Mouse (Mus musculus): ENCODE results near the gene BC049352. TPM values are rescaled to one million over a fixed set of nuclear protein-coding genes. Genes with fewer than 3 reads are reported as not detected.

The BC049352 gene
- polyA plus RNA-seq, 1 experiment, result not detected

DNA sequence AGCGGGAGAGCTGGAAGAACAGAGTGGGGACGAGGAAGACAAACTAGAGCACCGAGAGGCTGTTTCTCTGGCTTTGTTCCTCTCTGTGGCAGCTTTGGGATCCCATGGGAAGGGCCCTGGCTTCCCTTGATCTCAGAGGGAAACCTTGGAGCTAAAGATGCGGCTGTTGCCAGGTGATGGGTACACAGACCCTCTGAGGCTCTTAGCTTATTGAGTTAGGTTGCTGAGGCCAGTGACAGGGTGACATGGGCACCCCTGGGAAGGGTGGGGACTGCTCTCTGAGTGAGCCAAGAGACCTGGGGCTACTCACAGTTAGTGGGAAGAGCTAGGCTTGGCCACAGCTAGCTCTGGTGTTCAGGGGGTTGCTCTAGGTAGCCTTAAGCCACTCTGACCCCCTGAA, 13.7 kb downstream of the BC049352 start:
- Histone ChIP-seq H3ac (ENCODE audit: control insufficient read depth, insufficient read length, low read depth) (no peak overlapping the region), H3K4me3 (ENCODE audit: insufficient read depth, poor library complexity, severe bottlenecking) (no peak overlapping the region), H3K27me3 (ENCODE audit: control insufficient read depth, insufficient read depth, insufficient read length) (peaks cover 9% of the 10 kb centered on the region), H3K79me2 (ENCODE audit: control insufficient read depth, insufficient read depth) (no peaks in the 10 kb centered on the region), H3K36me3 (ENCODE audit: control insufficient read depth, insufficient read depth) (no peaks in the 10 kb centered on the region), H3K79me3 (ENCODE audit: low read depth) (no peaks in the 10 kb centered on the region)
- TF ChIP-seq MYOD1 (IDR thresholded peaks at IDR 0.05; ENCODE audit: control insufficient read depth, insufficient read length, low read depth), result no peak
- no peak for TF ChIP-seq MAX (IDR thresholded peaks at IDR 0.05)
- no peak for TF ChIP-seq CTCF (IDR thresholded peaks at IDR 0.05; ENCODE audit: control insufficient read depth, insufficient read depth, insufficient read length)
- TF ChIP-seq MYOG (IDR thresholded peaks at IDR 0.05; ENCODE audit: control insufficient read depth, extremely low read depth, insufficient read length), result no peak
- no peak for TF ChIP-seq CEBPB (IDR thresholded peaks at IDR 0.05; ENCODE audit: low read depth)
- no peak for TF ChIP-seq USF1 (IDR thresholded peaks at IDR 0.05; ENCODE audit: low read depth)

GRCm38 (mm10) chr9:45196125-45196830, 14.5 kb downstream of the BC049352 start:
- Histone ChIP-seq H3K79me3 (ENCODE audit: low read depth) (no peaks in the 10 kb centered on the region), H3K36me3 (ENCODE audit: control insufficient read depth, insufficient read depth) (no peaks in the 10 kb centered on the region)
- TF ChIP-seq MYOD1 (IDR thresholded peaks at IDR 0.05; ENCODE audit: control insufficient read depth, insufficient read length, low read depth) (no peak), FOSL1 (IDR thresholded peaks at IDR 0.05; ENCODE audit: insufficient read depth, low read length, poor library complexity, severe bottlenecking) (no peak), MAX (IDR thresholded peaks at IDR 0.05) (no peak), CEBPB (IDR thresholded peaks at IDR 0.05; ENCODE audit: low read depth) (no peak), USF1 (IDR thresholded peaks at IDR 0.05; ENCODE audit: low read depth) (no peak), CTCF (IDR thresholded peaks at IDR 0.05; ENCODE audit: control insufficient read depth, insufficient read depth, insufficient read length) (no peak), MYOG (IDR thresholded peaks at IDR 0.05; ENCODE audit: control insufficient read depth, extremely low read depth, insufficient read length) (no peak)

DNA sequence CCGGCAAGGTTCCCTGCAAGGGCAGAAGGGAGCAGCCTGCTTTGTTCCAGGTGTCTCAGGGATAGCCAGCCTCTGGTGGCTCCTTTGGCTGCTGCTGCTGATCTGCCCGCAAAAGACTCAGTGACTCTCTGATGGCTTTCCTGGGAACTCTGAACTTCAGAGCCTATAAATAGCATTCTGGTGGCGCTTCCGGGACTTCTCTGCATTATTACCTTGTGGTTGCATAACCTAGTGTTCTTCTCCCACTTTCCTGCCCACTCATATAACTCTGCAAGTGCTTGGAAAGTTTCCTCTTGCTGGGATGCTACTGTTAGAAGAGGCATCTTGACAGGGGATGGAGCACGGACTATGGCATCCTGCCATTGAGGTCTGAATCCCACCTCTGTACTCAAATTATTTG, 15.7 kb downstream of the BC049352 start:
- H3K27me3 ChIP-seq (ENCODE audit: control insufficient read depth, insufficient read depth, insufficient read length), result peaks cover 14% of the 10 kb centered on the region
- no peak for TF ChIP-seq FOSL1 (IDR thresholded peaks at IDR 0.05; ENCODE audit: insufficient read depth, low read length, poor library complexity, severe bottlenecking)
- TF ChIP-seq CTCF (IDR thresholded peaks at IDR 0.05; ENCODE audit: control insufficient read depth, insufficient read depth, insufficient read length), result no peak
- TF ChIP-seq USF1 (IDR thresholded peaks at IDR 0.05; ENCODE audit: low read depth), result no peak
- no peak for TF ChIP-seq MYOD1 (IDR thresholded peaks at IDR 0.05; ENCODE audit: control insufficient read depth, insufficient read length, low read depth)
- TF ChIP-seq MYOG (IDR thresholded peaks at IDR 0.05; ENCODE audit: control insufficient read depth, extremely low read depth, insufficient read length), result no peak
- TF ChIP-seq CEBPB (IDR thresholded peaks at IDR 0.05; ENCODE audit: low read depth), result no peak
- TF ChIP-seq MAX (IDR thresholded peaks at IDR 0.05), result no peak

More at GRCm38 (mm10) chr9:45196125-45196830, 14.5 kb downstream of the BC049352 start:
- Histone ChIP-seq H3K27me3 (ENCODE audit: control insufficient read depth, insufficient read depth, insufficient read length) (peaks cover 9% of the 10 kb centered on the region), H3ac (ENCODE audit: control insufficient read depth, insufficient read length, low read depth) (no peak overlapping the region), H3K4me3 (ENCODE audit: insufficient read depth, poor library complexity, severe bottlenecking) (no peak overlapping the region), H3K79me2 (ENCODE audit: control insufficient read depth, insufficient read depth) (no peaks in the 10 kb centered on the region)

GRCm38 (mm10) chr9:45201319-45201947, 19.6 kb downstream of the BC049352 start:
- Histone ChIP-seq H3K27me3 (ENCODE audit: control insufficient read depth, insufficient read depth, insufficient read length) (peaks cover 11% of the 10 kb centered on the region), H3ac (ENCODE audit: control insufficient read depth, insufficient read length, low read depth) (no peak overlapping the region), H3K4me3 (ENCODE audit: insufficient read depth, poor library complexity, severe bottlenecking) (no peak overlapping the region), H3K79me2 (ENCODE audit: control insufficient read depth, insufficient read depth) (no peaks in the 10 kb centered on the region), H3K36me3 (ENCODE audit: control insufficient read depth, insufficient read depth) (no peaks in the 10 kb centered on the region), H3K79me3 (ENCODE audit: low read depth) (no peaks in the 10 kb centered on the region)
- no peak for TF ChIP-seq CTCF (IDR thresholded peaks at IDR 0.05; ENCODE audit: control insufficient read depth, insufficient read depth, insufficient read length)
- no peak for TF ChIP-seq MAX (IDR thresholded peaks at IDR 0.05)
- no peak for TF ChIP-seq MYOG (IDR thresholded peaks at IDR 0.05; ENCODE audit: control insufficient read depth, extremely low read depth, insufficient read length)
- TF ChIP-seq USF1 (IDR thresholded peaks at IDR 0.05; ENCODE audit: low read depth), result no peak
- no peak for TF ChIP-seq MYOD1 (IDR thresholded peaks at IDR 0.05; ENCODE audit: control insufficient read depth, insufficient read length, low read depth)
- no peak for TF ChIP-seq FOSL1 (IDR thresholded peaks at IDR 0.05; ENCODE audit: insufficient read depth, low read length, poor library complexity, severe bottlenecking)
- no peak for TF ChIP-seq CEBPB (IDR thresholded peaks at IDR 0.05; ENCODE audit: low read depth)

More for the DNA sequence above, 15.7 kb downstream of the BC049352 start:
- Histone ChIP-seq H3K36me3 (ENCODE audit: control insufficient read depth, insufficient read depth) (no peaks in the 10 kb centered on the region), H3ac (ENCODE audit: control insufficient read depth, insufficient read length, low read depth) (no peak overlapping the region), H3K79me2 (ENCODE audit: control insufficient read depth, insufficient read depth) (no peaks in the 10 kb centered on the region), H3K4me3 (ENCODE audit: insufficient read depth, poor library complexity, severe bottlenecking) (no peak overlapping the region), H3K79me3 (ENCODE audit: low read depth) (no peaks in the 10 kb centered on the region)

DNA sequence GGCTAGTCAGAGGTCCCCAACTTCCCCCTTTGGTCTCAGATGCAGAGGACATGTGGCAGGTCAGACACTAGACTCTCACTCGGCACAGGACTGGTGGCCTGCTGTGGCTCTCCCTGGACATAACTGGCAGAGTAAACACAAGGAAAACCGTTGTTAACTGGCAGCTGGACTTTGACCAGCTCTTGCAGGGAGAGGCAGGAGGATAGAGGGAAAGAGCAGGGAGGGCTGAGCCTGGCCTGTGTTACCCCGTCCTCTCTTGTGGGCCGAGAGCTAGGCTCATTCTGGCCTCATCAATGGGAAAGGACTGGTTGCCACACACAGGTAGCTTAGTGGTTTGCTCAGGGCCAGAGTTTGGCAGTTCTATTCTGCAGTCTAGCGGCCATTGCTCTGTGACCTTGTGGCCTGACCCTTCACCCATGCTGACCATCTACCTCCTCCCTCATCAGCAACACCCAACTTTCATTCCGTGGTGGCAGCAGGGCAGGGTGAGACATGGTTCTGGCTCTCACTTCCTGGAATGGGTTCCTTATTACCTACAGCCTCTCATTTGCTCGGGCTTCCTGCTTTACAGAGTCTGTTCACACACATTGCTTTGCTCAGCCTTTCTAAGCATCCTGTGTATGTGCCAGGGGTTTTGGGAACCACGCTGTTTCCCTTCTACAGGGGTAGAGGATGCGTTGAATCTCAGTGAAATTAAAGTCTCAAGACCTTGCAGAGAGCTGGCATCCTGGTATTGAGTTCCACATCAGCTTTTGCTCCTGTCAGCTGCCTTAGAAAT, 20.4 kb downstream of the BC049352 start:
- TF ChIP-seq MYOD1 (IDR thresholded peaks at IDR 0.05; ENCODE audit: control insufficient read depth, insufficient read length, low read depth) (no peak), USF1 (IDR thresholded peaks at IDR 0.05; ENCODE audit: low read depth) (no peak), MAX (IDR thresholded peaks at IDR 0.05) (no peak), FOSL1 (IDR thresholded peaks at IDR 0.05; ENCODE audit: insufficient read depth, low read length, poor library complexity, severe bottlenecking) (no peak), CTCF (IDR thresholded peaks at IDR 0.05; ENCODE audit: control insufficient read depth, insufficient read depth, insufficient read length) (no peak), CEBPB (IDR thresholded peaks at IDR 0.05; ENCODE audit: low read depth) (no peak), MYOG (IDR thresholded peaks at IDR 0.05; ENCODE audit: control insufficient read depth, extremely low read depth, insufficient read length) (no peak)
- Histone ChIP-seq H3ac (ENCODE audit: control insufficient read depth, insufficient read length, low read depth) (no peak overlapping the region), H3K36me3 (ENCODE audit: control insufficient read depth, insufficient read depth) (no peaks in the 10 kb centered on the region), H3K27me3 (ENCODE audit: control insufficient read depth, insufficient read depth, insufficient read length) (peaks cover 11% of the 10 kb centered on the region), H3K4me3 (ENCODE audit: insufficient read depth, poor library complexity, severe bottlenecking) (no peak overlapping the region), H3K79me3 (ENCODE audit: low read depth) (no peaks in the 10 kb centered on the region), H3K79me2 (ENCODE audit: control insufficient read depth, insufficient read depth) (no peaks in the 10 kb centered on the region)
